8 mouse cellular contexts compared by ENCODE assay signal in genomic region chr10:94523711-94524156, GRCm38 (mm10).
DNase-seq lines count a peak whose midpoint lies in the region; ATAC-seq and TF ChIP-seq lines count a peak whose summit lies in the region.

No protein-coding gene starts in this region.

- H3K27ac ChIP-seq in embryonic fibroblast, embryonic 13.5 days (ENCODE audit: insufficient read depth, low read length): peak overlapping the region; percentile 20
- no peak overlapping the region for H3K27ac ChIP-seq in heart, embryonic 13.5 days (replicated peaks)
- no peak overlapping the region for H3K27ac ChIP-seq in lung, embryonic 14.5 days (ENCODE audit: low read depth)

- peaks cover 22% of the 10 kb centered on the region for H3K4me1 ChIP-seq in embryonic fibroblast, embryonic 13.5 days (ENCODE audit: control insufficient read depth, insufficient read depth, low read length)
- peaks cover 62% of the 10 kb centered on the region for H3K4me1 ChIP-seq in heart, embryonic 13.5 days
- peaks cover 7% of the 10 kb centered on the region; the same call in 1 of the 2 replicates for H3K4me1 ChIP-seq in lung, embryonic 14.5 days (ENCODE audit: insufficient read depth)

- no peaks in the 10 kb centered on the region for H3K9me3 ChIP-seq in heart, embryonic 13.5 days
- H3K9me3 ChIP-seq in lung, embryonic 14.5 days (ENCODE audit: low read depth, low read length): no peaks in the 10 kb centered on the region

- 0 out of 2 replicates have a peak overlapping the region, but pooled peaks have one; percentile 40 for H3K9ac ChIP-seq in heart, embryonic 13.5 days
- H3K9ac ChIP-seq in lung, embryonic 14.5 days: no peak overlapping the region

- H3K4me3 ChIP-seq in embryonic fibroblast, embryonic 13.5 days (ENCODE audit: insufficient read depth, low read length): no peak overlapping the region
- no peak overlapping the region for H3K4me3 ChIP-seq in heart, embryonic 13.5 days
- no peak overlapping the region for H3K4me3 ChIP-seq in lung, embryonic 14.5 days (ENCODE audit: low read depth, low read length)

- TF ChIP-seq POLR2A in embryonic fibroblast, embryonic 13.5 days (IDR thresholded peaks at IDR 0.05; ENCODE audit: low read depth, low read length): no peak

- no peak for ATAC-seq in heart, embryonic 13.5 days (ENCODE audit: extremely low read depth, insufficient number of reproducible peaks, low FRiP score, low TSS enrichment)
- ATAC-seq in lung, embryonic 14.5 days (ENCODE audit: insufficient read depth): 0 out of 2 replicates have a peak, but pooled peaks have one; percentile 29
- ATAC-seq in megakaryocyte progenitor cell, adult 5-6 weeks (replicated peaks; ENCODE audit: poor library complexity): no peak

- DNase-seq in 3T3-L1 (ENCODE audit: low read depth, low spot score): peak; percentile 61
- DNase-seq in T-cell, adult 2 months (ENCODE audit: low spot score): peak; percentile 51
- DNase-seq in kidney, postnatal 14 days: peak; percentile 66
- DNase-seq in lung, embryonic 14.5 days: peak; percentile 90
- DNase-seq in right cerebral cortex, adult 18-20 months: peak; percentile 87

- WGBS in heart, embryonic 13.5 days: 12% methylated on average over 18 of the region's 18 CpGs
- 14% methylated on average over 18 of the region's 18 CpGs for WGBS in lung, embryonic 14.5 days

- H3K4me2 ChIP-seq in heart, embryonic 13.5 days: peak overlapping the region; percentile 46
- peak overlapping the region; percentile 16; the same call in 1 of the 2 replicates for H3K4me2 ChIP-seq in lung, embryonic 14.5 days

- H3K36me3 ChIP-seq in heart, embryonic 13.5 days: no peaks in the 10 kb centered on the region
- H3K36me3 ChIP-seq in lung, embryonic 14.5 days (ENCODE audit: insufficient read depth): no peaks in the 10 kb centered on the region

- TF ChIP-seq CTCF in embryonic fibroblast, embryonic 13.5 days (IDR thresholded peaks at IDR 0.05; ENCODE audit: borderline replicate concordance, insufficient read depth, low read length): no peak
- no peak for TF ChIP-seq CTCF in lung, embryonic 14.5 days (IDR thresholded peaks at IDR 0.05; ENCODE audit: low read depth)

- H3K27me3 ChIP-seq in heart, embryonic 13.5 days (replicated peaks): no peaks in the 10 kb centered on the region
- no peaks in the 10 kb centered on the region for H3K27me3 ChIP-seq in lung, embryonic 14.5 days (ENCODE audit: insufficient read depth, low read length)
